Mouse (Mus musculus) lung, adult 18-20 months (tissue): ENCODE measurements at regions not wholly inside any gene's neighbourhood (a gene's known extent, or its start where the extent isn't known, plus 50 kb on each side); places are given as distances from the start of the nearest gene placed in this dataset.
A peak's percentile ranks its signal among the peaks of the same experiment; 100 is the strongest.

ENCODE experiments used
- DNase-seq, 2 experiments: peaks; one replicate each; pipeline ENCODE4 v3.0.0; 2022; ENCODE audit warnings: mixed read lengths in 2 of 2

GRCm38 (mm10) chr9:41478106-41478848 lies 316.8 kb upstream of the Ubash3b start:
- DNase-seq = no peak

- DNase-seq = peak; percentile 5 to 23
These were observed 313.8 kb upstream of the Ubash3b start for GRCm38 (mm10) chr9:41475326-41475725.

- peak in 1 of 2 experiments; percentile 4 for DNase-seq
These were observed 313.4 kb upstream of the Ubash3b start for GRCm38 (mm10) chr9:41474945-41475297.

- peak; percentile 73 to 74 for DNase-seq
These were observed 312.9 kb upstream of the Ubash3b start for GRCm38 (mm10) chr9:41474244-41474944.

- no peak for DNase-seq
These were observed 312.0 kb upstream of the Ubash3b start for GRCm38 (mm10) chr9:41473506-41473905.

- DNase-seq = no peak
These were observed 309.8 kb upstream of the Ubash3b start for GRCm38 (mm10) chr9:41471345-41471744.

- DNase-seq = no peak
These were observed 308.5 kb upstream of the Ubash3b start for GRCm38 (mm10) chr9:41470010-41470409.

GRCm38 (mm10) chr9:41469414-41469813 lies 307.9 kb upstream of the Ubash3b start:
- no peak for DNase-seq

- DNase-seq = no peak
These were observed 302.7 kb upstream of the Ubash3b start for GRCm38 (mm10) chr9:41464057-41464685.

- DNase-seq = peak; percentile 86 to 89
These were observed 300.2 kb upstream of the Ubash3b start for GRCm38 (mm10) chr9:41461742-41462141.

GRCm38 (mm10) chr9:41460709-41461108 lies 299.2 kb upstream of the Ubash3b start:
- no peak for DNase-seq

GRCm38 (mm10) chr9:41457003-41457402 lies 295.5 kb upstream of the Ubash3b start:
- no peak for DNase-seq

- no peak for DNase-seq
These were observed 290.2 kb upstream of the Ubash3b start for GRCm38 (mm10) chr9:41451738-41452137.

- DNase-seq = no peak
These were observed 287.7 kb upstream of the Ubash3b start for GRCm38 (mm10) chr9:41449233-41449632.

GRCm38 (mm10) chr9:41447902-41448301 lies 286.4 kb upstream of the Ubash3b start:
- DNase-seq = no peak

- DNase-seq = peak; percentile 57 to 73
These were observed 285.8 kb upstream of the Ubash3b start for GRCm38 (mm10) chr9:41447211-41447875.

- no peak for DNase-seq
These were observed 285.1 kb upstream of the Ubash3b start for GRCm38 (mm10) chr9:41446431-41447203.

GRCm38 (mm10) chr9:41442418-41442817 lies 280.9 kb upstream of the Ubash3b start:
- DNase-seq = no peak

- peak in 1 of 2 experiments; percentile 6 for DNase-seq
These were observed 278.5 kb upstream of the Ubash3b start for GRCm38 (mm10) chr9:41439979-41440378.

- no peak for DNase-seq
These were observed 276.6 kb upstream of the Ubash3b start for GRCm38 (mm10) chr9:41438141-41438540.

- no peak for DNase-seq
These were observed 269.2 kb upstream of the Ubash3b start for GRCm38 (mm10) chr9:41430391-41431343.
